Mouse (Mus musculus) kidney, adult 18-20 months (tissue): ENCODE data around the gene Scgb1a1.
A peak's percentile ranks its signal among the peaks of the same experiment; 100 is the strongest.
"Not testable (repeated sequence)": the region's sequence is repeated elsewhere in the genome, so short reads cannot be mapped to it uniquely, and the experiment has no call there.

Source experiments
- DNase-seq: peaks from one replicate; pipeline ENCODE4 v3.0.0; 2021

Scgb1a1 gene

GRCm38 (mm10) chr19:9087821-9088220 lies at the start of gene Scgb1a1:
Gene Scgb1a1 (minus strand): TSS chr19:9087958.
- DNase-seq: no peak

GRCm38 (mm10) chr19:9137159-9137558 lies 49.4 kb upstream of the Scgb1a1 start:
- no peak for DNase-seq

GRCm38 (mm10) chr19:9135512-9136331 lies 48.0 kb upstream of the Scgb1a1 start, which contains the start of gene Asrgl1:
Gene Asrgl1 (minus strand): TSS chr19:9135636.
- peak; percentile 88 for DNase-seq

- DNase-seq: peak; percentile 21
These were observed 47.2 kb upstream of the Scgb1a1 start for GRCm38 (mm10) chr19:9134746-9135511.

GRCm38 (mm10) chr19:9129996-9130395 lies 42.2 kb upstream of the Scgb1a1 start:
- DNase-seq: no peak

GRCm38 (mm10) chr19:9128499-9129194 lies 40.9 kb upstream of the Scgb1a1 start:
- DNase-seq: no peak

GRCm38 (mm10) chr19:9123986-9124385 lies 36.2 kb upstream of the Scgb1a1 start:
- DNase-seq: not testable (repeated sequence)

- no peak for DNase-seq
These were observed 34.6 kb upstream of the Scgb1a1 start for GRCm38 (mm10) chr19:9122390-9122789.

GRCm38 (mm10) chr19:9119655-9120425 lies 32.1 kb upstream of the Scgb1a1 start:
- DNase-seq: no peak

- DNase-seq: no peak
These were observed 29.5 kb upstream of the Scgb1a1 start for GRCm38 (mm10) chr19:9117275-9117674.

- no peak for DNase-seq
These were observed 28.5 kb upstream of the Scgb1a1 start for GRCm38 (mm10) chr19:9116268-9116667.

GRCm38 (mm10) chr19:9112043-9112442 lies 24.3 kb upstream of the Scgb1a1 start:
- DNase-seq: no peak

- DNase-seq: peak; percentile 52
These were observed 22.6 kb upstream of the Scgb1a1 start for GRCm38 (mm10) chr19:9110182-9110869.

GRCm38 (mm10) chr19:9108536-9108935 lies 20.8 kb upstream of the Scgb1a1 start:
- no peak for DNase-seq

- no peak for DNase-seq
These were observed 19.6 kb upstream of the Scgb1a1 start for GRCm38 (mm10) chr19:9107379-9107755.

GRCm38 (mm10) chr19:9106751-9107378 lies 19.1 kb upstream of the Scgb1a1 start:
- DNase-seq: no peak

- DNase-seq: no peak
These were observed 18.3 kb upstream of the Scgb1a1 start for GRCm38 (mm10) chr19:9106096-9106495.

GRCm38 (mm10) chr19:9105101-9105685 lies 17.4 kb upstream of the Scgb1a1 start:
- no peak for DNase-seq

- DNase-seq: no peak
These were observed 16.2 kb upstream of the Scgb1a1 start for GRCm38 (mm10) chr19:9103986-9104385.

- no peak for DNase-seq
These were observed 13.3 kb upstream of the Scgb1a1 start for GRCm38 (mm10) chr19:9101062-9101457.
